Mouse (Mus musculus): ENCODE data around the gene Klhl28.

Klhl28 gene

DNA sequence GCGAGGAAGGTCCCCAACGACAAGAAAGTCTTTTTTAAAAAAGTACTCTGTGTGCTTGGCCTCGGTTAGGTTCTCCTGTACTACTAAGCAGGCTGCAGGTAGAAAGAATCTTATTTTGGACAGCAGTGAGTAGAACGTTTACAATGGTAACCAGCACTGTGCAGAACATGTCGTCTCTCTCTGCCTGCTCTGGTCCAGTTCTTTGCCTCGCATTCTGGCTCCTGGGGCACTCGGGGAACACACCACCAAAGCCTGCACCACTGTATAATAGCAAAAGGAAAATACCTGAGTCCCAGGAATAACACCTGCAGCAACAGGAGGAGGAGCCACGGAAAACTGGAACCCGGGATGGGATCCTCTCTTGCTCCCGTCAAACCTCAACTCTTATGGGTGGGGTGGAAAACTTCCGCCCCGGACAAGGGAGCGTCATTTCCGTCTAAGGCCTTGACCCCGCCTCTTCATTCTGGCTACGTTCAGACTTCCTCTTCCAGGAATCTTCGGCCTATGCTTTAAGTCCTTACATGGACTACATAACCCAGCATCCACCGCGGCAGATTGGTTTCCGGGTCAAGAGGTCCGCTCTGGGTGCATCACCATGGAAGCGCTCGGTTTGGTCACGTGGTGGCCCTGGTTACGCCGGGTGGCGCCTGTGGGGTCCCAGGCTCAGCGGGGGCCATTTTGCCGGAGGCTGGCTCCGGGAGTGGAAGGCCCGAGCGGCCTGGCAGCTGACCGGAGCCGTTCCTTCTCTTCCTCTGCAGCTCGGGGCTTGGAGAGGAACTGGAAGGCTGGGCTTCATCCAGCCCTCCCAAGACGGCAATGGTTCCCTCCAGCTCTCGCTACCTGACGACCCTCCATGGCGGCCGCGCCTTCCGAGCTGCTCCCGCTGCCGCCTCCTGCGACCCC, at the start of gene Klhl28, which contains the start of gene Togaram1:
Gene Klhl28 (minus strand): TSS at position 411 of the 903 bp plus-strand sequence.
Gene Togaram1 (plus strand): TSS at position 681 of the 903 bp plus-strand sequence.
- peak; percentile 99 for DNase-seq

DNA sequence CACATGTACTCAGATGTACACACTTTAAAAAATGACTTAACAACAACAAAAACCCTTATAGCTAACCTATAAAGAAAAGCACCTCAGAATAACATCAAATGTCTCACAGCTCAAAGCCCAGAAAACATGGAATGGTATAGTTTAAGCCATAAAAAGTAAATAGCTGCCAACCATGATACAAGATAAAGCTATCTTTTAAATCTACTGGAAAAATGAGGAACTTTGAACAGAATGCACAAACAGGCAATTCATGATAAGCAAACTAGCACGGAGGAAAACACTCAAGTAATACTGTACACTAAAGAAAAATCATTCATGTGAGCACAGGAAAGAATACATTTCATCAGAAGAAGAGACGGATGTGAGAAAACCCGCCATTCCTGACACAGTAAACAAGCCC, 42.4 kb upstream of the Klhl28 start:
- no peak for DNase-seq

- DNase-seq: no peak
Observed at GRCm38 (mm10) chr12:64977518-64977917, 12.2 kb upstream of the Klhl28 start.

DNA sequence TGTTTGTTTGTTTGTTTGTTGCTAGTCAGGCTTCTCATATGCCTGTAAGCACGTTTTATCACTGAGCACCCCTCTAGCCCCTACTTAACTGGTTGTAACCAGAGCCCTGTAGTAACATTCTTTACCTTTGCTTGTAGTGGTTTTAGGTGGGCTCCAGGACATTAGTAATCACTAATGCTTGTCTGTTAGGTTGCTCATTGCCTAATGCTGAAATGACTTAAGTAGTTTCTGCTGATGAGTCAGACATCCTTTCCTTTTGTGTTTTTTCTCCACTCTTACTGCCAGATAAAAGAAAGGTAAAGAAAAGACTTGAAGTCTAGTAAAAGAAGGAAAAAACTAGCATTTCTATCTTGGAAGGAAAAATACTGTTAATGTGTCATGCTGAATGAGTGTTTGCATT, 10.9 kb upstream of the Klhl28 start:
- DNase-seq: no peak

GRCm38 (mm10) chr12:64975558-64975957, 10.2 kb upstream of the Klhl28 start:
- peak; percentile 13 to 17 for DNase-seq

GRCm38 (mm10) chr12:64972063-64972462, 6.7 kb upstream of the Klhl28 start:
- no peak for DNase-seq

DNA sequence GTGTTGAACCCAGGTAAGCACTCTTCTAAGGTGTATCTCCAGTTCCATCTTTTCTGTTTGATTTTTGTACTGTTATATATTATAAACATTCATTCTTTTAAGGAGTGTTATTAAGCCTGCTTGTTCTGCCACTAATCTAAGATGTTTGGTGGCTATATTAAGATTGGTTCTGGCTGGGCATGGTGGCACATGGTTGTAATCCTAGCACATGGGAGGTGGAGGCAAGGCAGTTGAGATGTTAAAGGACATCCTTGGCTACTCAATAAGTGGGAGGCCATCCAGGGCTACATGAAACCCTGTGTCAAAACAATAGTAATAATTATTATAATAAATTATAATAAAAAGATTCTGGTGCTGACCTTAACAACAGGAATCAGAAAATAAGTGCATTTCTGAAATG, 6.1 kb upstream of the Klhl28 start:
- no peak for DNase-seq

- DNase-seq: no peak
Observed at GRCm38 (mm10) chr12:64968067-64968466, 2.7 kb upstream of the Klhl28 start.

DNA sequence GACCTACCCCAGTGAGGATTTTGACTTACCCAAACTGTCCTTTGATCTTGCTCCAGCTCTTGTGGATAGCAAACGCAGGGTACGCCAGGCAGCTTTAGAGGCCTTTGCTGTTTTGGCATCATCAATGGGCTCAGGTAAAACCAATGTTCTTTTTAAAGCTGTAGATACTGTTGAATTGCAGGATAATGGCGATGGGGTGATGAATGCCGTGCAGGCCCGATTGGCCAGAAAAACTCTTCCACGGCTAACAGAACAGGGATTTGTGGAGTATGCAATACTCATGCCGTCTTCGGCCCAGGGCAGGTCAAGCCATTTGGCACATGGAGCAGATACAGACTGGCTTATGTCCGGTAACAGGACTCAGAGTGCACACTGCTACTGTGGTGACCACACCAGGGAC, 2.1 kb upstream of the Klhl28 start:
- DNase-seq: peak; percentile 21

GRCm38 (mm10) chr12:64966652-64967435, 1.5 kb upstream of the Klhl28 start:
- DNase-seq: peak; percentile 21 to 43

DNA sequence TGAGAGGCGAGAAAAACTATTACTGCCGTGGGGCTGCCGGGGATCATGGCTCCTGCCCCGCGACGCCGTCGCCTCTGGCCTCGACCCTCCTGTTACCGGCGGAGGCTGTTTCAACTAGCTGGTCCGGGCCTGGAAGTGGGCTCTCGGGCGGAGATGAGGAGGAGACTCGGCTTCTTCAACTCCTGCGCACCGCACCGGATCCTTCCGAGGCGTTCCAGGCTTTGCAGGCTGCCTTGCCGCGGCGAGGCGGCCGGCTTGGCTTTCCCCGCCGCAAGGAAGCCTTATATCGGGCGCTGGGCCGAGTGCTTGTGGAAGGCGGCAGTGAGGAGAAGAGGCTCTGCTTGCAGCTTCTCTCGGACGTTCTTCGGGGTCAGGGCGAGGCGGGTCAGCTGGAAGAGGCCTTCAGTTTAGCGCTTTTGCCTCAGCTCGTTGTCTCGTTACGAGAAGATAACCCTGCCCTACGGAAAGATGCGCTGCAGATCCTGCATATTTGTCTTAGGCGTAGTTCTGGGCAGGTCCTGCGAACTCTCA, 832 bp upstream of the Klhl28 start:
- peak; percentile 67 to 79 for DNase-seq

- DNase-seq: no peak
Observed at GRCm38 (mm10) chr12:64964560-64964959, 774 bp downstream of the Klhl28 start.

DNA sequence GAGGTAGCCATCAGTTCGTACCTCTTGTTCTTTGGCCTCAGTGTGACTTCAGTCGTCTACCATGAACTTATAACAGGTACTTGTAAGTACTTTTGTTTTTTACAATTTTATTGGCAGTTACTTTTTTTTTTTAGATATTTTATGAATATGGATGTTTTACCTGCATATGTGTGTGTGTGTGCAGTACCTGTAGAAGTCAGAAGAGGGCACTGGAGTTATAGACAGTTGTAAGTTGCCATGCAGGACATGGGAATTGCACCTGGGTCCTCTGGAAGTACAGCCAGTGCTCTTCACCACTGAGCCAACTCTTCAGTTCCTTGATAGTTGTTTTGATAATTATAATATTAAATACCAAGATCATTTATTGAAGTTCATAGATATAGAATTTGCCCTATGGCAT, 27.8 kb downstream of the Klhl28 start:
- DNase-seq: peak; percentile 27 to 40

DNA sequence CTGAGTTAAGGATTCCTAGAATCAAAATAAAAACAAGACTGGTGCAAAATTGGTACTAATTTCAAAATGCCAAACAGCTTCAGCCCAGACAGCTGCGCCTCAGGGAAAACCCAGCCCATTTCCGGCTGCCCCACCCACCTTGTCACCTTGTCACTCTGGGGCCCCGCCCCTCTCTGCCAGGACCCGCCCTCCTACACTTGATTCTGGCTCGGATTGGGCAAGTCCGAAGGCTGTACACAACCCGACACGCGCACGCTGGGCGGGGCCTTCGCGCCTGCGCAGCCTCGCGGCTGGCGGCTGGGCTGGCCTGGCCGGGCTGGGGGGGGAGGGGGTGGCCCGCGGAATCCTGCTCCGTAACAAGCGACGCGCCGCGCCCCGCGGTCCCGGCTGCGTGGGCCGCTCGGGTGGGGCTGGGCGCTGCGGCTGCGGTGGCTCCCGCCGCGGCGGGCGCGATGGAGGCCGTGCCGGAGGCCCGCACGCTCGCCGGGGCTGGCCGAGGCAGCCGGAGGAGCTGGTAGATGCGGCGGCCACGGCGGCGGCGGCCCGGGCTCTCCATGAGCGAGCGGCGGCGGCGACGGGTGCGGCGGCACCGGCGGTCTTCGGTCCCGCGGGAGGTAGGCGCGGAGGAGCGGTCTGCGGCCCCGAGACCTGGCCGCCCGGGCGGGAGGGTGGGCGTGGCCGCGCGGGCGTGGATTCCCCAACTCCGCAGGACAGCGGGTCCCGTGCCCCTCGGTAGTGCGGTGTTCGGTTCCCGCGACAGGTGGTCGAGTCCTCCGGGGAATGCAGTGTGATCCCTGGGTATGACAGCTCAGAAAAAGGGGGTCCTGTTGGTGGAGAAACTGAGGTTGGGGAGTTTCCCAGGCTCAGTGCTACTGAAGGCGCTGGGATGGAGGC, 47.5 kb downstream of the Klhl28 start, which contains the start of gene Gm527:
Gene Gm527 (plus strand): TSS at position 329 of the 894 bp plus-strand sequence.
- DNase-seq: peak; percentile 96 to 98

DNA sequence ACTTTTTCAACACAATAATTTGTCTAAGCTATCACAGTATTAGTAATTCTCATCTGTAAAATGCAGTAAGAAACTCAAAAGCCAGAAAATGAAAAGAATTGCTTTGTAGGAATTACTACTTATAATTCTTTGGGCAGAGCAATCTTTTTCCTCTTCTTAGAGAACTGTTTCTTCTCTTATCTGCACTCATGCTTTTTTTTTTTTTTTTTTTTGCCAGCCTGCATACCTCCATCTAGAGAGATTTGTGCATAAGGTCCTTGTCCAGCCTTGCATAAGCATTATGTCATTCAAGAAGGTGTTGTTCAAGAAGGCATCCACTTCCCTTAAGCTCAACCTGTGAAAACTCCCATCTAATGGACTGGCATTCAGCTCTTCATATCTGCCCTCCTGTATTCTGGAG, 48.6 kb downstream of the Klhl28 start:
- DNase-seq: no peak

GRCm38 (mm10) chr12:64912996-64913395, 52.3 kb downstream of the Klhl28 start:
- DNase-seq: no peak

DNA sequence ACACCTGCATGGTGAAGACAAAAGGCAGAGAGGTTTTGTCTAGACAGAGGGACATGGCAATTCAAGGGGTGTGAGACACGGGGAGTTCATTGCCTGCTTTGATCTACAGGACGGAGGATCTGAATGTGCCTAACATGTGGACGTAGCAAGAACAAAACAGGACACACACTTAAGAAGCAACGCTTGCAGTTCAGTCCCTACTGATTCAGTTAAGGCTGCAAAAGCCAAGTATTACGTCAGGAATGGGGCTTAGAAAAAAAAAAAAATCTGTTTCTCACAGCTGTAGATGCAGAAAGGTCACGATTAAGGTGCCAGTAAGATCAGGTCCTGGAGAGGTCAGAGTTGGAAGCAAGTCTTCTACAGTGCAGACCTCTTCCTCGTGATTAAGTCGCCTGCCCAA, 62.1 kb downstream of the Klhl28 start:
- DNase-seq: no peak

- peak; percentile 69 to 76 for DNase-seq
Observed at GRCm38 (mm10) chr12:64902506-64902905, 62.8 kb downstream of the Klhl28 start.

- peak; percentile 74 to 76 for DNase-seq
Observed at GRCm38 (mm10) chr12:64897060-64897730, 68.1 kb downstream of the Klhl28 start.
